Mouse (Mus musculus): Measurements from ENCODE around the gene Gm9745. TPM values are rescaled to one million over a fixed set of nuclear protein-coding genes. Genes with fewer than 3 reads are reported as not detected.

Gm9745 gene
- polyA plus RNA-seq, 1 experiment from 2014 or later: not detected

Small RNAs within 50 kb of the gene (microRNA-seq; reads per million reads assigned to microRNA genes)
- not detected for gene Gm22750

Other genes starting within 250 kb of the Gm9745 start
- gene Wdr37, start 76.3 kb downstream of the Gm9745 start, polyA plus RNA-seq (2016; fragmentation: Nextera tagmentation; extraction: Ambion mirVana): 56.7 and 62.9 TPM in 2 replicates
- gene Idi1, start 62.7 kb downstream of the Gm9745 start, polyA plus RNA-seq (2016; fragmentation: Nextera tagmentation; extraction: Ambion mirVana): 104 and 109 TPM in 2 replicates
- not detected in 2 replicates for gene Idi2, start 4.6 kb upstream of the Gm9745 start, polyA plus RNA-seq (2016; fragmentation: Nextera tagmentation; extraction: Ambion mirVana)
- gene Gtpbp4, start 47.9 kb upstream of the Gm9745 start, polyA plus RNA-seq (2016; fragmentation: Nextera tagmentation; extraction: Ambion mirVana): 79.1 and 79.2 TPM in 2 replicates
- gene Larp4b, start 145.7 kb upstream of the Gm9745 start, polyA plus RNA-seq (2016; fragmentation: Nextera tagmentation; extraction: Ambion mirVana): 37.3 and 39.1 TPM in 2 replicates